Mouse (Mus musculus) fat pad, adult 2 months (tissue): ENCODE results near the gene Mnt.

Experiments used
- DNase-seq: peaks from one replicate; pipeline ENCODE4 v3.0.0-alpha.2; 2011; ENCODE audit warnings: low read depth, low spot score; ENCODE audit errors: extremely low read depth

Gene Mnt

DNA sequence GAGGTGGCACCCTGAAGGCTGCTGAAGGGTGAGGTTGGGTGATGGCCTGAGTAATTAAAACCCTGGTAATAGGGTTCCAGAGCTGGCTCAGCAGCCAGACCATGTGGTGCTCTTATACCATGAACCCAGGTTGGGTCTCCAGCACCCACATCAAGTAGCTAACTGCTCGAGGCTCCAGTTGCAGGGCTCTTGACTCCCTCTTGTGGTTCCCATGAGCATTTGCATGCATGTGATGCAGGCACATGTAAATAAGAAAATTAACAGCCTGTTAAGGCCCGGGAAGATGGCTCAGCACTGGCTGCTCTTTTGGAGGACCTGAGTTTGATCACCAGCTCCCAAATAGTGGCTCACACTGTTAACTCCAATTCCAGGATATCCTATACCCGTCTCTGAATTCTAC is 15.1 kb downstream of the Mnt start:
- no peak for DNase-seq

DNA sequence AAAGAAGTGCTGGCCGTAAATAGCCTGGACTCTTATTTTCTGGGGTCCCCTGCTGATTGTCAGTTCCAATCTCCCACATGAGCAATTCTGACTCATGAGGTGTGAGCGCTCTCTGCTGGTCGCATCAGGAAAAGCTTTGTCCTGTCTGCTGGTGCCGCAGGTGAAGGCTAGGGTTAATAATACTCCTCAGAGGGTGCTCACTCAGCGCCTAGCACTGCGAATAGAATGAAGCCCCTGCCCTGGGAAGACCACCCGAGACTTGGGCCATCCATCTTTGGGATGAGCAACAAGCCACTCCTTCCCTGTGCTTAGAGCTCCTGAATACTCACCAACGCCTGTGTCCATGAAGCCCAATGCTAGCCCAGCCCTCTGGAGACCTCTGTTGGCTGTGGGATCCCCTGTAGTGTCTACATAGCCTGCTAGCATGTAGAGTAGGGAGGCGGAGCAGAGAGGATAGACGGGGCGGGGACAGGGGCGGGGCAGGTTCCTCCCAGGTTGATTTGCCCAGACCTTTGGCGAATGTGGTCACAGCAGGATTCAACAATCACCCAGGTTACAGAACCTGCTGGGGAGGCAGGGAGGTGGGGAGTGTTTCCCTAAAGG is 17.3 kb downstream of the Mnt start:
- DNase-seq, result no peak

DNA sequence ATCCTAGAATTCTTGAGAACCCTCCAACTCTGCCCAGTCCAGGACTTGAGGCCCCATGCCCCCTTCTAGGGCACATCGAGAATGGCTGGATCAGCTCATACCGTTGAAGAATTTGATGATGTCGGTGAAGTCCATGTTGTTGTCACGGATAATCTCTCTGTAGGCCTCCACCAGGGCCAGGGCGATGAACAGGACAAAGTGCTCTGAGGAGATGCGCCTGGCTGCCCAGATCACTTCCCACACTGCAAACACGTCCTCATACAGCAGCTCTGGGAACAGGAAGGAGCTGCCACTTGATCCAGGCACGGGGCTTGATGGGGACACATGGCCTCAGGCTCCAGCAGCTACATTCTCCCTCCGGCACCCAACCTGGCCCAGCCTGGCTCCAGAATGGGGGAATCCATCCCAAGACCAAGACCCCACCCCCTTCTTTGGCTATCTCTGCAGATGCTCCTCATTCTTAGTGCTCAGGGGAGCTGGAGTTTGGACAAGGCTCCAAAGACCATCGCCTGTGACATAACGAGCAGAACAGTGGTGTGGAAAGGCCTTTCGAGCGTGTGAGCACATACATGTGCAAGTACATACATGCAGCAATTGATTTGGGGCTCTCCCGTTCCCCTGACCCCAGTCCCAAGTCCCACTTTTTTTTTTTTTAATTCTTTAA is 20.4 kb downstream of the Mnt start:
- DNase-seq, result no peak

DNA sequence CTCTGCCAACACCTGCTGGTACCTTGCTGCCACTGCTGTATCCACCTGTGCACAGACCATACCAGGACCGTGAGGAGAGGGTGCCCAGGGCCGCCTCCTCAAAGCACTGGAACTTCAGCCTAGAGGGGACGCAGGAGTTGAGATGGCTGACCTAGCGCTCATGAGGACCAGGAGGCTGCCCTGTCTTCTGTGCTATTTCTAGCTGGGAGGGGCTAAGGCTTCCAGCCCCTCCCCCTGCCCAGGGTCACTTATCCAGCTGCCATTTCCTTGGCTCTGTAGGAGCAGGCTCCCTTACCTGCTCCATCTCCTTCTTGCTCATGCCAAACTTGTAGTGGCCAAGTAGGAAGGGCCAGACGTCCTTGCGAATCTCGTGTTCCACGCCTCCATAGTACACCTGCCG is 27.0 kb downstream of the Mnt start:
- DNase-seq, result no peak

GRCm38 (mm10) chr11:74862129-74862528 is 31.4 kb downstream of the Mnt start:
- no peak for DNase-seq

DNA sequence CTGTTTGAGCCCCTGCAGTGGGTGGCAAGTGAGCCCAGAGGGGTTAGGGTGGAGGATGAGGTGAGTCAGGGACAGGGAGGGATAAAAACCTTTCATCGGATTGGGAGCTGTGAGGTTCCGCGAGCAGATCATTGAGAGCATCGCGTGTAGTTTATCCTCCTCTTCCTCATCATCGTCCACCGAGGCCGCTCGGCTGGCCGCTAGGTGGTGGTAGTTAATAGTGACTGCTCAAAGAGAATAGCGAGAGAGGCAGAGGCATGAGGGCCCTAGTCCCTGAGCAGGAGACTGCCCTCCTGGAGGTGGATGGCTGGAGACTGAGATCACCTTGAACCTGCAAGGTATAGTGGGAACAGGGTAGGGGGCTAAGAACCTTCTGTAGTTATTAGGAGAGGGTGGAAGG is 32.8 kb downstream of the Mnt start:
- no peak for DNase-seq

DNA sequence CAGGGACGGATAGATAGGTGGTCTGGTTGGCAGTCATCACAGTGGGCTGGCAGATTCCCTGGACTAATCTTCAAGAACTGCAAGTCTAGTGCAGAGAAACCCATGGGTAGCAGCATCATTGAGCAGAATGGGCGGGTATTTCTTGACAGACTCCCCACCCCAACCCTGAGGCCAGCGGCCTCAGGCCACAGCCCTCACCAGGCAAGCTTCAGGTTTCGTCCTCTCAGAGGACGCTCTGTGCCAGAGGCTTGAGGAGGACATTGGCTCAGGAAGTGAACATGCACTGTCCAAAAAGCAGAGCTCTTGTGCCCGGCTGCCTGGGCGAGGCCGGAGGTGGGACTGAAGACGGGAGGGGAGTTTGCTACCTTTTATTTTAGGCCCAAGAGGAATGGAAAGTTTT is 33.7 kb downstream of the Mnt start:
- no peak for DNase-seq

GRCm38 (mm10) chr11:74865252-74865651 is 34.5 kb downstream of the Mnt start:
- DNase-seq, result no peak

DNA sequence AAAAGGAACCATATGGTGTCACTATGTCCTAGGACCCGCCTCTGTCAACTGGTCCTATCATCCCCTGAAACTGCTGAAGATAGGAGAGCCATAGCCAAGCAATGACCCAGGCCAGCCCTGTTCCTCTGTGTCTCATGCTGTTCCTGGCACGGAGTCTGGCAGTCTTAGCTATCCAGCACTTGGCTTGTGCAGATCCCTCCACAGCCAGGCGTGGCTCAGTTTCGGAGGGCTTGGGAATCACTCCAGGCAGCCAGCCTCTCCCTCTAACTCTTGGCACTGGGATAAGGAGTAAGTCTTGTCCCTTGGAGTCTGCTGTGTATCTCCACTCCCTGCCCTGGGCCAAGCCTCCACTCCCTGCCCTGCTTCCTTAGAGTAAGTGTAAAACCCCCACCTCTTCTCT is 35.9 kb downstream of the Mnt start:
- DNase-seq, result no peak

DNA sequence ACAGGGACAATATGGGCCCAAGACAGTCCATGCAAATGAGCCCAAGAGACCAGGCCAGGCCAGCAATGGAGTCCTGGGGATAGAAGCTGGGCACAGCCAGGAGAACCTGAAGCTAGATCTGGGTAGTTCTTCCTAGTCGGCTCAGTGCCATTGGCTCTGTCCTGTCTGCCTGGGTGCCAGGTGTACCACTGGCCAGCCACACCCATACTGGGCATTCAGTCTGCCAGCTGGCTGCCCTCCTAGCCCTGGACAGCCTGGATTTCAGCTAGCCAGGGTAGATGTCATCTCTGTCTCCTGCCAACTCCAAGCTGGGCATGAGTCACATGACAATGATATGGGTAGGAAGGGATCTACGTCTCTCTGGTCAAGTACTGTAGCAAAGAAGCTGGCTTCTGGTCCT is 36.5 kb downstream of the Mnt start:
- no peak for DNase-seq

- no peak for DNase-seq
Measured at GRCm38 (mm10) chr11:74868046-74868760, 37.5 kb downstream of the Mnt start.

- DNase-seq, result no peak
Measured at GRCm38 (mm10) chr11:74869603-74870002, 38.9 kb downstream of the Mnt start.

DNA sequence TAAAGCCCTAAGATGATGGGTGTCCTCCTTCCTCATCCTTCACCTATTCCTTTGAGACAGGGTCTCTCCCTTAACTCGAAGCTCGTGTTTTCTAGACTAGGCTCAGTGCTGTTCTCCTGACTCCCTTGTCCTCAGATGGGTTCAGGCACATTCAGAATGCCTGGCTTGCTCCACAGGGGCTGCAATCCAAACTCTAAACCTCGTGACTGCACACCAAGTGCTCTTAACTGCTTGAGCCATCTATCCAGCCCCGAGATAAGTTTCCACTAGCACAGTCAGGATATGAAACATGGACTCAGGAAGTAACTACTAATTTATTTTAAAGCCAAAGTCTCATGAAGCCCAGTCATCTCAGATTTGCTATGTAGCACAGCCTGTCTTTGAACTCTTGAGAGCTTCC is 39.8 kb downstream of the Mnt start:
- DNase-seq, result no peak

DNA sequence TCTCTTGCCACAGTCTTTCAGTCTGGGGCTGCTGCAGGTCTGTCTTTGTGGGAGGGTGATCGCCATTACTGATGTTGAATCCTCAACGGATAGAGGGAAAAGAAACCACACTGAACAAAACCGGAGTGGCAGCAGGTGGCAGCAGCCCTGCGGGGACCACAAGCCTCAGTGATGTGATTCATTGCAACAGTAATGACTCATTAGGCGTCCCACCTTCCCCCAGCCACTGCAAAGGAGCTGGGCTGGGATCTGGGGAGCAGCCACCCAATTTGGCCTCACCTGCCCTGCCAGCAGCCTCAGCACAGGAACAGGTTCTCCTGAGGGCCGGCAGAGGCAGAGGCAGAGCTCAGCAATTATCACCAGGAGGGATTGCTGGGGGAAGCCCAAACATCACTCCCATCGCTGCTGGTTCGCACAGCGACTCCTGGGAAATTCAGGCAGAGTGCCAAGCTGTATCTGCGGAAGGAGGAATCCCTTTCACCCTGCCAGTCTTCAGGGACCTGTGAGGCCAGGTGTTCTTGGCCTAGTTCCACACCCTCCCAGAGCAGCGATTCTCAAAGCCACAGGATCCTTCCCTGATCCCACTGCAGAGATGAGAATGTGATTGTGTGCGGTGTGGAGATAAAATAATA is 40.4 kb downstream of the Mnt start:
- DNase-seq, result no peak

GRCm38 (mm10) chr11:74874630-74875029 is 43.9 kb downstream of the Mnt start:
- DNase-seq, result no peak

DNA sequence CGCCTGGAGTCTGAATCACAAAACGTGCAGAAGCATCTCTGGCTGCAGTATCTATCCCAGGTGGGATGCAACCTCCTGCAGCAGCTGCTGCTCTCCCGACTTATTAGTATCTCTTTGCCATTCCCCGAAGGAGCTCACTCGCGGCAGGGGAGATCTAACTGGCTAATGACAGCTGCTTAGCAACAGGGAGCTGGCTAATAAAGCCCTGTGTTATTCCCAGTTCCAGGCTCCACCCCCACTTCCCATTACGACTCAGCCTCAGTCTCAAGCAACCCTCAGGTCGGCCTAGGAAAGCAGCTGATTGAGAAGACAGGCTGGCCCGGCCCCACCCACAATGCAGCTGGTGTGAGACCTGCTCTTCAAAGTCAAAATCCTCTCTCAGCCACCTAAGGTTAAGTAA is 46.1 kb downstream of the Mnt start:
- DNase-seq, result no peak

DNA sequence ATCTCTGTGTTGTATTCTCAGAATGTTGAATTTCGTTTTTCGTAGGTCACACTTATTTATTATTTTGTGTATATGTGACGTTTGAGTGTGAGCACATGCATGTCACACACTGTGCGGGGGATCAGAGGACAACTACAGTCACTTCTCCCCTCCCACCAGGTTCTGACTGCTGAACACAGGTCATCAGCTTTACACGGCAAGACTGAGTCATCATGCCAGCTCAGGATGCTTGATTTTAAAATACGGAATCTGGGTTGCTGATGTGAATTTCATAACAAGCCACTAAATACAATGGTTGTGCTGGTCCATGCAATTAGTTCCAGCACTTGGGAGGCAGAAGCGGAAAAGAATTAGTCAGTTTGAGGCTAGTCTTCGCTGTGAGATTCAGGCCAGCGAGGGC is 50.3 kb downstream of the Mnt start:
- no peak for DNase-seq

- no peak for DNase-seq
Measured at GRCm38 (mm10) chr11:74881979-74882378, 51.3 kb downstream of the Mnt start.

DNA sequence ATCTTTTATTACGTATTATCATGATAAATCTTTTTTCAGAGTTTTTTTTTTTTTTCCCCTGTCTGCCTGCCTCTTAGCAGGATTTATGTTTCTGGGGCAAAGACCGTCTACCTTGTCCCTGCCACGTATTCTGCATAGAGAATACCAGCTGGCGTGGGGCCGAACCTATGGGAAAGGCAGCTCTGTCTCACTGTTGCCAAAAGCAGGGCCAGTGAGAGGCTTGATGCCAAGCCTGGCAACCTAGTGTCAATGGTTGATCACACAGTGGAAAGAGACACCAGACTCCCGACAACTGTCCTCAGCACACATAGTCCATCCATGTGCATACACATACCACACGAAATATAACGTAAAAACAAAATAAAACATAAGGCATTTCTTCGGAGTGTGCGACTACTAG is 52.4 kb downstream of the Mnt start:
- DNase-seq, result no peak

GRCm38 (mm10) chr11:74894619-74895018 is 63.9 kb downstream of the Mnt start:
- DNase-seq, result no peak
